Mouse (Mus musculus): ENCODE data around the gene Gm12794. TPM values are rescaled to one million over a fixed set of nuclear protein-coding genes. Genes with fewer than 3 reads are reported as not detected.
"Not testable (repeated sequence)": the region's sequence is repeated elsewhere in the genome, so short reads cannot be mapped to it uniquely, and the experiment has no call there.

Gene Gm12794
- not detected in 2 replicates for polyA plus RNA-seq (2016; fragmentation: Nextera tagmentation; extraction: Ambion mirVana)

- DNase-seq (ENCODE audit: low spot score); H3K27me3 ChIP-seq (ENCODE audit: low read depth, poor library complexity, severe bottlenecking); H3K4me3 ChIP-seq; H3K27ac ChIP-seq (replicated peaks); H3K36me3 ChIP-seq; H3K9me3 ChIP-seq (replicated peaks); H3K4me1 ChIP-seq: not testable (repeated sequence)
- WGBS, result 76% methylated on average over 2 of the region's 2 CpGs
Measured at GRCm38 (mm10) chr4:101940107-101940506, at the start of gene Gm12794. Gene Gm12794, plus strand, starts transcription at chr4:101940407.

GRCm38 (mm10) chr4:101893656-101894420 lies 46.4 kb upstream of the Gm12794 start, which contains the start of gene C130073F10Rik:
Gene C130073F10Rik, minus strand, starts transcription at chr4:101893789.
- 86% methylated on average over 7 of the region's 7 CpGs for WGBS
- Histone ChIP-seq H3K4me1 (no peaks in the 10 kb centered on the region), H3K36me3 (no peaks in the 10 kb centered on the region), H3K27ac (replicated peaks) (no peak within 1 kb of the TSS), H3K9me3 (replicated peaks) (0 out of 2 replicates have a peak, but pooled peaks cover 2% of the 10 kb centered on the region), H3K4me3 (no peak within 1 kb of the TSS), H3K27me3 (ENCODE audit: low read depth, poor library complexity, severe bottlenecking) (no peaks in the 10 kb centered on the region)
- DNase-seq (ENCODE audit: low spot score), result no peak

GRCm38 (mm10) chr4:101908821-101909220 lies 31.4 kb upstream of the Gm12794 start, which contains the start of gene Gm12800:
Gene Gm12800, plus strand, starts transcription at chr4:101909121.
- not testable (repeated sequence) for H3K36me3 ChIP-seq; H3K9me3 ChIP-seq (replicated peaks); H3K27ac ChIP-seq (replicated peaks); H3K4me1 ChIP-seq; H3K4me3 ChIP-seq; DNase-seq (ENCODE audit: low spot score); H3K27me3 ChIP-seq (ENCODE audit: low read depth, poor library complexity, severe bottlenecking)
- WGBS, result 83% methylated on average over 2 of the region's 2 CpGs

- not testable (repeated sequence) for H3K27ac ChIP-seq (replicated peaks); H3K4me1 ChIP-seq; H3K9me3 ChIP-seq (replicated peaks); DNase-seq (ENCODE audit: low spot score); H3K27me3 ChIP-seq (ENCODE audit: low read depth, poor library complexity, severe bottlenecking); H3K4me3 ChIP-seq; H3K36me3 ChIP-seq
- 100% methylated on average over 1 of the region's 5 CpGs for WGBS
Measured at GRCm38 (mm10) chr4:101980949-101981348, 40.7 kb downstream of the Gm12794 start, which contains the start of gene Gm12790. Gene Gm12790, minus strand, starts transcription at chr4:101981049.

GRCm38 (mm10) chr4:101985678-101986077 lies 45.5 kb downstream of the Gm12794 start:
- no peaks in the 10 kb centered on the region for H3K27me3 ChIP-seq (ENCODE audit: low read depth, poor library complexity, severe bottlenecking)
- WGBS, result 91% methylated on average over 5 of the region's 5 CpGs
- H3K9me3 ChIP-seq (replicated peaks), result 0 out of 2 replicates have a peak, but pooled peaks cover 3% of the 10 kb centered on the region
- H3K4me3 ChIP-seq, result no peak overlapping the region
- no peaks in the 10 kb centered on the region for H3K36me3 ChIP-seq
- no peak for DNase-seq (ENCODE audit: low spot score)
- H3K4me1 ChIP-seq, result no peaks in the 10 kb centered on the region
- no peak overlapping the region for H3K27ac ChIP-seq (replicated peaks)

- H3K27me3 ChIP-seq (ENCODE audit: low read depth, poor library complexity, severe bottlenecking); H3K36me3 ChIP-seq; H3K4me3 ChIP-seq; H3K9me3 ChIP-seq (replicated peaks); H3K27ac ChIP-seq (replicated peaks); H3K4me1 ChIP-seq; DNase-seq (ENCODE audit: low spot score): not testable (repeated sequence)
- 88% methylated on average over 2 of the region's 2 CpGs for WGBS
Measured at GRCm38 (mm10) chr4:101986326-101986725, 46.1 kb downstream of the Gm12794 start, which contains the start of gene Gm12789. Gene Gm12789, plus strand, starts transcription at chr4:101986626.

Other genes with a start within 250 kb of the Gm12794 start
- gene Lepr, start 223.0 kb upstream of the Gm12794 start, polyA plus RNA-seq (2016; fragmentation: Nextera tagmentation; extraction: Ambion mirVana), result 1.8 and 2.0 TPM in 2 replicates
- gene B020004J07Rik, start 96.4 kb upstream of the Gm12794 start, polyA plus RNA-seq (2016; fragmentation: Nextera tagmentation; extraction: Ambion mirVana), result not detected in 2 replicates
- gene C130073F10Rik, start 46.6 kb upstream of the Gm12794 start, polyA plus RNA-seq (2016; fragmentation: Nextera tagmentation; extraction: Ambion mirVana), result not detected in 2 replicates
- not detected in 2 replicates for gene Gm12800, start 31.3 kb upstream of the Gm12794 start, polyA plus RNA-seq (2016; fragmentation: Nextera tagmentation; extraction: Ambion mirVana)
- gene Gm12790, start 40.6 kb downstream of the Gm12794 start, polyA plus RNA-seq (2016; fragmentation: Nextera tagmentation; extraction: Ambion mirVana), result not detected in 2 replicates
- gene Gm12789, start 46.2 kb downstream of the Gm12794 start, polyA plus RNA-seq (2016; fragmentation: Nextera tagmentation; extraction: Ambion mirVana), result not detected in 2 replicates
- 5.6 and 6.0 TPM in 2 replicates for gene Pde4b, start 147.1 kb downstream of the Gm12794 start, polyA plus RNA-seq (2016; fragmentation: Nextera tagmentation; extraction: Ambion mirVana)

Data from midbrain, embryonic 10.5 days (tissue).